Mouse (Mus musculus) cerebellum, adult 18-20 months (tissue): ENCODE measurements around the gene Desi1.

Source experiments
- DNase-seq, 2 experiments: peaks; one replicate each; pipeline ENCODE4 v3.0.0; 2021

The Desi1 gene

GRCm38 (mm10) chr15:81964980-81965545 is 68.6 kb downstream of the Desi1 start:
- no peak for DNase-seq

GRCm38 (mm10) chr15:81964262-81964661 is 69.4 kb downstream of the Desi1 start:
- no peak for DNase-seq

- DNase-seq, result no peak
Measured at GRCm38 (mm10) chr15:81961078-81961451, 72.6 kb downstream of the Desi1 start.

GRCm38 (mm10) chr15:81960171-81961077 is 73.2 kb downstream of the Desi1 start, which contains the start of gene Pmm1:
Gene Pmm1 (minus strand): TSS chr15:81960930.
- peak; percentile 99 to 100 for DNase-seq

GRCm38 (mm10) chr15:81958906-81959305 is 74.8 kb downstream of the Desi1 start:
- no peak for DNase-seq

GRCm38 (mm10) chr15:81957598-81957997 is 76.1 kb downstream of the Desi1 start:
- DNase-seq, result no peak

- peak; percentile 59 to 75 for DNase-seq
Measured at GRCm38 (mm10) chr15:81956457-81956856, 77.2 kb downstream of the Desi1 start.

GRCm38 (mm10) chr15:81955414-81955813 is 78.2 kb downstream of the Desi1 start:
- no peak for DNase-seq

GRCm38 (mm10) chr15:81954716-81955115 is 78.9 kb downstream of the Desi1 start:
- DNase-seq, result no peak

GRCm38 (mm10) chr15:81954151-81954583 is 79.5 kb downstream of the Desi1 start:
- DNase-seq, result peak; percentile 69 to 71

GRCm38 (mm10) chr15:81952310-81952709 is 81.4 kb downstream of the Desi1 start:
- no peak for DNase-seq

GRCm38 (mm10) chr15:81951159-81951558 is 82.5 kb downstream of the Desi1 start:
- no peak for DNase-seq

- DNase-seq, result no peak
Measured at GRCm38 (mm10) chr15:81950716-81951115, 82.9 kb downstream of the Desi1 start.

- no peak for DNase-seq
Measured at GRCm38 (mm10) chr15:81949476-81950131, 84.1 kb downstream of the Desi1 start.

- DNase-seq, result no peak
Measured at GRCm38 (mm10) chr15:81949076-81949475, 84.6 kb downstream of the Desi1 start.

GRCm38 (mm10) chr15:81943176-81943749 is 90.4 kb downstream of the Desi1 start:
- DNase-seq, result no peak
